Mouse (Mus musculus) embryo, embryonic 10 days (tissue): ENCODE results near the gene Spdef.

ENCODE experiments used
- DNase-seq: peaks from one replicate; pipeline ENCODE4 v3.0.0-alpha.2; 2015; ENCODE audit warnings: low spot score

The Spdef gene

DNA sequence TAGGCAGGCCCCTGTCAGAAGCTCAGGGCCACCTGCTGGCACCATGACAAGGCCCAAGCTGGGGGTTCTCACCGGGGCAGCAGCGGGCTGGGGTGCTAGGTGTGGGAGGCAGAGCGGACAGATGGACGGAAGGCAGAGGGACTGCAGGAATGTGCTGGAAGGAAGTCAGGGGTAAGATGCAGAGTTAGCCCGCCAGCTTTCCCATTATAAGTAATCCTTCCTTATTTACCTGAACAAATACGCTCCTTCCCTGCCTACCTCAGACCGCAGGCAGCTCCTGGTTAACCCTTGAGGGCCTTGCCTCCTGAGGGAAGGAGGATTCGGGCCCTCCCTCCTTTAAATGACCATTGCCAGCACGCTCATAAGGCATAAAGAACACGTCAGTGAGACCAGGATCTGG lies at the start of gene Spdef:
Gene Spdef (minus strand): TSS at position 186 of the 400 bp plus-strand sequence.
- no peak for DNase-seq

DNA sequence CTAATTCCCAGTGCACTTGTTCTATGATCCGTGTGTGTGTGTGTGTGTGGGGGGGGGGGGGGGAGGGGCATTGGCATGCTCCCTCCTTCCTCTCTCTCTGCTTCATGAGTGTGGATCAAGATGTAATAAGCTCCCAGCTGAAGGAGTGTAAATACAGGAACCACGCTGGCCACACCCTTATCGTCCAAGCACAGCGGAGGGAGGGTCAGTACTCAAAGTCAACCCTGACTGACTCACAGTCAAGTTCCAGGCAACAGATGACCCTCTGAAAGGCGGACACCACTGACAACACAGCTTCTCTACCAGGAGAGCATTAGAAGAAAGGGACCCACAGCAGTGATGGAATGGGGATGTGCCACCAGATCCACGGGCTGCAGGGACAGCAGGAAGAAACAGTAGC lies 49.1 kb upstream of the Spdef start:
- no peak for DNase-seq

DNA sequence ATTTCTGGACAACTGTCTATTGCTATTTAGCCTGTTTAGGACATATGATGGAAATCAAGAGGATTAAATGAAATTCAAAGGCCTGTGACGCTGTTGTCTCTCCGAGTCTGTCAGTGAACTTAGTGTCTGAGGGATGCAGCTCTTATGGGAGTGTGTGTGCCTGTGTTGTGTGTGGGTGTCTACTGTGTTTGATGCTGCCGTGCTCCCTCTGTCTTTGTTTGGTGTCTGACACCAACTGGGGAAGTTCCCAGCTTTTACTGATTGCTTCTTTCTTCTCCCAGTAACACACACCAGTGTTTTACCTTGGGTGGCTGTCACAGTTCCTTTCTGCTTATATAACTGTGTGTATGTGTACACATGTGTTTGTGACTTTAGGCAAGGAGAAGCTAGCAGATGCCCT lies 45.4 kb upstream of the Spdef start:
- DNase-seq, result no peak

DNA sequence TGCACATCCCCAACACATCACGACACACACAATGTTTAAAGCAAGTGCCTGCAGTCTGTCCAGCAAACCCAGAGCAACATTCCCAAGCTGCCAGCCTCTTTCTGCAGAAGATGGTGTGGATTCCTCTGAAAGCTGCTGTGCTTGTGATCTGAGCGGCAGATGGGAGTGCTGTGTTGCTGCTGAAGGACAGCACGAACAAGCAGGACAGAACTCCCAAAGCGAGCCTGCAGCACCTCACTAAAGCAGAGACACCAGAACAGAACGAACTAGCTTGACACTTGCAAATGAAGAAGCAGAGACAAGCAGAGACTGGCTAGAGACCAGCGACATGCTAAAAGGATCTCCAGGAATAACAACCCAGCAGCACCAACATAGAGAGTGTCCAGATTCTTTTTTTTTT lies 42.9 kb upstream of the Spdef start:
- DNase-seq, result no peak

DNA sequence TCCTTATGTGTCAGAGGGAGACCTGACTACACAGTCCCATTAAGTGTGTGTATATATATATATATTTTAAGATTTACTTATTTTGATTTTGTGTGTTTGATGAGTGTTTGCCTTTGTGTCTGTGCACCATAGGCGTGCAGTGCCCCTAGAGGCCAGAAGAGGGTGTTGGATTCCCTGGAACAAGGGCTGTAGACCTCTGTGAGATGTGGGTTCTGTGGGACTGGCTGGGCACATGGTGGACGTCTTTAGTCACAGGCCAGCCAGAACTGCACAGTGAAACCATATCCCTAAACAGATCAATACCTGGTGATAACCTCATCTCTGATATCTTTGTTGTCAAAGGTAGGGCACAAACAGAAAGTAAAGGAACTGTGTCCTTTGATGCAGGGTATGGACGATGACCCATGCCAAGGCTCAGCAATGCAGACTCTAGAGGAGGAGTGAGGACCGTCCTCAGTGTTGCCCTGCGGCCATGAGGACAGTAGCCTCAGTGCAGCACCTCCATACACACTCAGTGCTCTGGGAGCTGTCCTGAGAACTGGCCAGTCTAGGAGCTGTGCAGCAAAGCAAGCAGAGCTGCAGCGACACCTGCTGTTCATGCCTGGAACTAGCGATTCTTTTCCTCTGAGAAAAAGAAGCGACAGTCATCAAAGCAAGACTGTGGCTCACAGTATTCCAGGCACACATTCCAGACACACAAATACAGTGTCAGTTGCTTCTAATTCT lies 40.2 kb upstream of the Spdef start:
- DNase-seq, result peak; percentile 88

DNA sequence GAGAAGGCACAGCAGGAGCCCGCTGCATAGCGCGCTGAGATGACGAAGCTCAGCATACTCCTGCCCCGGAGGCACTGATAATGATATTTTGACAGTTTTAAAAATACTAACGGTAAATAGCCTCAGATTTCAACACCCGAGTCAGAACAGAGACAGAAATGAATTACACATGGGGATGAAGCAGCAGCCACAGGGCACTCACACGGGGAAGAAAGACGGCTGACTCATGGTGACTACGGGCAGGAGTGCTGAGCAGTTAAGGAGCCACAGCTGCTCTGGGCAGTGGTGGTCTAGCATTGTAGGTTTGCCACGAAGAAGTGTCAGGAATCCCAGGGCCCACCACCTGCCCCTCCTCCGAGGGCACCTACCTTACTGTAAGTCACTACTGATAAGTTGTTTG lies 38.8 kb upstream of the Spdef start:
- DNase-seq, result no peak

DNA sequence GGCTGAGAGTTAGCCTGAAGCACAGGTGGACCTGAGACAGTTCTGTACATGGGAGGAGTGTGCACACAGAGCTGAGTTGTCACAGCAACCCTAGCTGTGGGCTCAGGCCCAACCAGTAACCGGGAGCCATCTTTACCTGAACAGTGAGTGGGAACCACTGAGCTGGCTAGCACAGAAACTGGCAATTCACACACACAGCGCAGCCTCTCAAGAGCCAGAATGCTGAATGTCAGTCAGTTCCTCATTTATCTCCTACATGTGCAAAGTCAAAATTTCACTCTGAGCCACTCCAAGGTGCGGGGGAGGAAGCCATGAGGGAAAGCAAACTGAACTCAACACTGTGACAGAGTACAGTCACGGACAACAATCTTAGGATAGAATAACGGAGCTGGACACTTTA lies 38.4 kb upstream of the Spdef start:
- no peak for DNase-seq

GRCm38 (mm10) chr17:27765066-27765465 lies 36.3 kb upstream of the Spdef start:
- no peak for DNase-seq

DNA sequence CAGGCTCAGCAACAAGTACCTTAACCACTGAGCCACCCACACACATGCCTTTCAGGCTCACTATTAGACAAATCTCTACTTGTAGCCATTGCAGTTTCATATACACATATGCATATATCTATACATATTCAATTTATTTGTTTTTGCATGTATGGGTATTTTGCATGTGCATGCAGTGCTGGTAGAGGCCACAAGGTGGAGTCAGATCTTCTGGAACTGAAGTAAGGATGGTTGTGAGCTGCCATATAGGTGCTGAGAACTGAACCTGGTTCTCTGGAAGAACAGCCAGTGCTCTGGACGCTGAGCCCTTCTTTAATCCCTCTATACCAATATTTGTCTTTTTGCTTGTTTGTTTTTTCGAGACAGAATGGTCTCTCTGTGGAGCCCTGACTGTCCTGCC lies 35.7 kb upstream of the Spdef start:
- DNase-seq, result no peak

GRCm38 (mm10) chr17:27762884-27763283 lies 34.1 kb upstream of the Spdef start:
- no peak for DNase-seq

GRCm38 (mm10) chr17:27761639-27762336 lies 33.0 kb upstream of the Spdef start:
- DNase-seq, result peak; percentile 86

- no peak for DNase-seq
These were observed 31.4 kb upstream of the Spdef start for GRCm38 (mm10) chr17:27760169-27760568.

- DNase-seq, result no peak
These were observed 22.8 kb upstream of the Spdef start for GRCm38 (mm10) chr17:27751314-27752202.

DNA sequence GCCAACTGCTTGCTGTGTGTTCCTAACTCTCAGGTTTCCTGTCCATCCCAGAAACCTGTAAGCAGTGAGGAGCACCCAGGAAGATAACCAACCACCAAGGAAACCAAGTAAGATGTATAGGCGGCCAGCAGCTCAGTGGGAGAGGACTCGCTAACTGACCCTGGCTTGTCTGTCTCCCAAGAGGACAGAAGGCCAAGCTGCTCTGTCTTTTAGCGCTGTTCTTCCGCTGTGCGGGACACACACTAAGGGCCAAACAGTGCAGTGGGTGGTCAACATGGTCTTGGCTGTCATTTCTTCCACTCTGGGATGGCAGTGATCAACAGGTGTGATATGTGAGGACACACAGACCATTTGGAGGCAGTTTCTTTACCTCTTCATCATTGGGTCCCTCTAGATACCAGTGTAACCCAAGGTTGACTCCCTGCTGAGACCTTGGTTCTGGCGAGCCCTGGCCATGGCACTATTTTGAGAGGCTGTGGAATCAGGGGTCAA lies 21.7 kb upstream of the Spdef start:
- DNase-seq, result no peak

- no peak for DNase-seq
These were observed 19.4 kb upstream of the Spdef start for GRCm38 (mm10) chr17:27748123-27748522.

- DNase-seq, result no peak
These were observed 17.7 kb upstream of the Spdef start for GRCm38 (mm10) chr17:27746446-27746845.

GRCm38 (mm10) chr17:27740961-27741360 lies 12.2 kb upstream of the Spdef start:
- no peak for DNase-seq

DNA sequence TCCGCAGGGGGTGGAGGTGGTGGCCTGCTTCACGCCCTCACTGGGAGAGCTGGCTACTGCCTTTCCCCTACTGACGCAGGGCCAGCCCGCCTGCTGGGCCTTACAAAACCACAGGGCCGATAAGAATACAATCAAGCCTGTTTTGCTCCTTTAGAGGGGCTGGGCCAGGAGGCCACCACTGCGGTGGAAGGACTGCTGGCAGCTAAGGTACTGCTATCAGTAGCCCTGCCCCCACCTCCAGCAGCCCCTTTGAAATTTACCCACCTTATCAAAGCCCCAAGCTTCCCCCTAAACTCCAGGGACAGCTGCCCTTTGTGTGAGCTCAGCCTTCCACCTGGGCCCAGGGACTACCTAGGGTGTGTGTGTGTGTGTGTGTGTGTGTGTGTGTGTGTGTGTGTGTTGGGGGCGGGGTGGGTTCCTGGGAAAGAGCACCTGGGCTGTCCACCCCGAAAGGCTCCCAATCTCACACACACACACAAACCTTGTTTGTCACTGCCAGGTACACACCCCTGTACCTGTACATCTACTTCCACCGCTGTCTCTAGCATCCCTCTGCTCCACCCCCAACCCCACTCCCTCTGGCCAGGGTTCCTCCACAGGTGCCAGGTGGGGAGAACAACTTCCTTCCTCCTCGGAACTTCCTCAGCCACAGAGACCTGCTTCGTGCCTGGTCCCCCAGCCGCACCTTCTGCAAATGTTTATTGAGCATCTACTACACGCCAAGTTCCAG lies 5.8 kb upstream of the Spdef start:
- no peak for DNase-seq

GRCm38 (mm10) chr17:27732694-27733093 lies 3.9 kb upstream of the Spdef start:
- no peak for DNase-seq

- DNase-seq, result no peak
These were observed 3.4 kb upstream of the Spdef start for GRCm38 (mm10) chr17:27732152-27732551.

DNA sequence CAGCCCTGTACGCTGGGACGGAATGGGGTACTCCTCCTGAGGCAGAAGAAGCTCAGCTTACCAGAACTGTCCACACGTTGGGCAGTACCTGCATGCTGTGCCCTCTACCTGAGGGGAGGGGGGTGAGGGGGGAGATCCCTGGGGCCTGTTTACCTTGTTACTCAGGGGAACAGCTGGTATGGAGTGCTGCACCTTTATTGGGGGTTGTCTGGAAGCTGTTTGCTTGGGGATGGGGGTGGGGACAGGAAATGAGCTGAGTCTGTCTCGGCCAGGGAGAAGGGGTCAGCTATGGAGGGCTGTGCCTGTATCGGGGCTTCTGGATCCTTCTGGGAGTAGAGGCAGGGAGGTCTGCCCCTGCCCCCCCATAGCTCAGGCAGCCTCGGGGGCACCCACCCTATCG lies 2.2 kb downstream of the Spdef start:
- DNase-seq, result no peak

- no peak for DNase-seq
These were observed 3.3 kb downstream of the Spdef start for GRCm38 (mm10) chr17:27725412-27725811.
